Mouse (Mus musculus) heart, embryonic 14.5 days (tissue): ENCODE measurements around the gene Cpt2. TPM values are rescaled to one million over a fixed set of nuclear protein-coding genes. Genes with fewer than 3 reads are reported as not detected.

ENCODE experiments used
- ATAC-seq: fragments of 200-750 bp; cut with Nextera tagmentation; 2 replicates; pipeline ENCODE4 v1.8.0; 2017; ENCODE audit warnings: low read depth, moderate TSS enrichment; ENCODE audit not compliant: insufficient number of reproducible peaks, insufficient read depth, low FRiP score
- H3K27ac ChIP-seq, 2 experiments: fragments of 200-500 bp in 1 of 2; fragments of 300-500 bp in 1 of 2; sonication (generic) in 1 of 2; replicated peaks in 1 of 2; 2 replicates each; pipeline ENCODE4 v1.5.1; 2012 to 2014; ENCODE audit warnings: low read depth in 2 of 2, low read length in 2 of 2, control low read depth in 1 of 2, mild to moderate bottlenecking in 1 of 2, mixed read lengths in 1 of 2; ENCODE audit not compliant: control insufficient read depth in 1 of 2, insufficient read depth in 1 of 2
- H3K27me3 ChIP-seq: fragments of 300-500 bp; sonication (generic); 2 replicates; pipeline ENCODE4 v1.6.1; 2014; ENCODE audit warnings: mild to moderate bottlenecking, low read length, control low read depth; ENCODE audit not compliant: control insufficient read depth, insufficient read depth
- H3K36me3 ChIP-seq: fragments of 300-500 bp; sonication (generic); 2 replicates; pipeline ENCODE4 v1.6.1; 2014; ENCODE audit warnings: mild to moderate bottlenecking, control low read depth, low read length, mixed read lengths; ENCODE audit not compliant: control insufficient read depth, insufficient read depth
- H3K4me1 ChIP-seq, 2 experiments: fragments of 200-500 bp in 1 of 2; fragments of 300-500 bp in 1 of 2; sonication (generic) in 1 of 2; 2 replicates each; pipeline ENCODE4 v1.6.1; 2012 to 2014; ENCODE audit warnings: low read length in 2 of 2, control low read depth in 1 of 2, mixed read lengths in 1 of 2; ENCODE audit not compliant: control insufficient read depth in 2 of 2, insufficient read depth in 2 of 2
- H3K4me2 ChIP-seq: fragments of 300-500 bp; sonication (generic); 2 replicates; pipeline ENCODE4 v1.6.1; 2014; ENCODE audit warnings: mild to moderate bottlenecking, low read length
- H3K4me3 ChIP-seq, 2 experiments: fragments of 200-500 bp in 1 of 2; fragments of 300-500 bp in 1 of 2; sonication (generic) in 1 of 2; 2 replicates each; pipeline ENCODE4 v1.5.1; 2012 to 2014; ENCODE audit warnings: low read length in 2 of 2, mild to moderate bottlenecking in 2 of 2, control low read depth in 1 of 2, low read depth in 1 of 2, moderate library complexity in 1 of 2; ENCODE audit not compliant: control insufficient read depth in 1 of 2, insufficient read depth in 1 of 2
- H3K9ac ChIP-seq: fragments of 300-500 bp; sonication (generic); 2 replicates; pipeline ENCODE4 v1.6.1; 2014; ENCODE audit warnings: mild to moderate bottlenecking, low read length
- H3K9me3 ChIP-seq: fragments of 300-500 bp; sonication (generic); 2 replicates; pipeline ENCODE4 v1.6.1; 2016; ENCODE audit warnings: low read length, control low read depth; ENCODE audit not compliant: control insufficient read depth
- WGBS: fragments of 180-500 bp; shearing (Covaris S2); extraction: QIAGEN DNeasy Blood & Tissue Kit; methylation state at CpG from one replicate; pipeline ENCODE4 v1.1.7; 2014; 5-methylcytosine and 5-hydroxymethylcytosine counted together
- polyA plus RNA-seq: library from polyadenylated mRNA; unstranded; fragments of >200 nt; fragmentation: Nextera tagmentation; extraction: Ambion mirVana; gene quantifications from 2 replicates; pipeline ENCODE4 v1.2.1, GENCODE M21; 2014

The Cpt2 gene
- polyA plus RNA-seq, 1 experiment from 2014 or later: 75.6 TPM

GRCm38 (mm10) chr4:107920336-107920735, 3.1 kb downstream of the Cpt2 start:
- H3K36me3 ChIP-seq: 0 out of 2 replicates have a peak, but pooled peaks cover 5% of the 10 kb centered on the region
- no peaks in the 10 kb centered on the region for H3K9me3 ChIP-seq
- H3K4me1 ChIP-seq: peaks cover 11 to 30% of the 10 kb centered on the region in 2 experiments
- ATAC-seq: no peak
- no peak overlapping the region for H3K4me3 ChIP-seq
- whole genome bisulfite sequencing: 72% methylated on average over 2 of the region's 2 CpGs
- H3K27ac ChIP-seq: no peak overlapping the region
- no peak overlapping the region for H3K4me2 ChIP-seq
- no peak overlapping the region for H3K9ac ChIP-seq
- no peaks in the 10 kb centered on the region for H3K27me3 ChIP-seq

DNA sequence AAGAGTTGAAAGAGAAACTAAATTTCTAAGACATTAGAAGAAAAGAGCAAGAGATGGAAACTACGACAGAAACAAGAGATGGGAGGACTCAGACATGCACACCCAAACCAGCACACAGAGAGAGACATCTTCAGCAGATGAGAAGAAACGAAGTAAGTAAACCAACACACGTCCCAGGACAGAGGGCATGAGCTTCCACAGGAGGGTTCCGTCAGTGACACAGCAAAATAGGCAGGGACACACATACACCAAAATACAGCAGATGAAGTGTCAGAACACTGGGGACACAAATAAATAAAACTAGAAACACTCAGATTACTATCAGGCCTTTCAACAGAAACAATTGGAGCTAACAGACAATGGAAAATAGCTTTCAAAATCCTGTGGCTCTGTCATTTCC, 13.4 kb downstream of the Cpt2 start:
- Histone ChIP-seq H3K9ac (no peak overlapping the region), H3K4me2 (no peak overlapping the region), H3K4me3 (no peak overlapping the region), H3K9me3 (no peaks in the 10 kb centered on the region), H3K4me1 (no peaks in the 10 kb centered on the region), H3K27ac (no peak overlapping the region), H3K36me3 (peaks cover 67% of the 10 kb centered on the region), H3K27me3 (no peaks in the 10 kb centered on the region)
- WGBS: 91% methylated on average over 4 of the region's 4 CpGs
- no peak for ATAC-seq

DNA sequence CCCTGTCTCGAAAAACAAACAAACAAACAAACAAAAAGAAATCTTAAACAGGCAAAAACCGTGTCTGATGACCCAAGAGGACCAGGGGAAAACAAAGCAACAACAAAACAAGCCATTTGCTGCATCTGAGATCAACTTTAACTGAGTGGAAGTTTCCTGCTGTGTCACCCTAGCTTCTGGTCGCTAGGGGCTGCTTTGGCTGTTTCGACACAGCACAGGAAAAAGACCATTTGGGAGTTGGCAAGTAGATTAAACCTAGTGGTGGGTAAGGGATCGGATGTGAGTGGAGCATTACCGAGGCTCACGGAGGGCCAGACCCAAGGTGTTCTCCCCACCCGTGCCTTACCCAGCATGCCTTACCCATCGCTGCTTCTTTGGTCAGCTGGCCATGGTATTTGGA, 16.8 kb downstream of the Cpt2 start:
- Histone ChIP-seq H3K27me3 (no peaks in the 10 kb centered on the region), H3K36me3 (peaks cover 55% of the 10 kb centered on the region), H3K9ac (no peak overlapping the region), H3K4me3 (no peak overlapping the region), H3K27ac (no peak overlapping the region), H3K4me2 (no peak overlapping the region), H3K9me3 (no peaks in the 10 kb centered on the region), H3K4me1 (no peaks in the 10 kb centered on the region)
- ATAC-seq: no peak
- 79% methylated on average over 9 of the region's 9 CpGs for WGBS

GRCm38 (mm10) chr4:107904252-107904651, 19.2 kb downstream of the Cpt2 start:
- no peak overlapping the region for H3K4me3 ChIP-seq
- no peaks in the 10 kb centered on the region for H3K4me1 ChIP-seq
- no peak overlapping the region for H3K9ac ChIP-seq
- WGBS: 77% methylated on average over 10 of the region's 10 CpGs
- H3K9me3 ChIP-seq: no peaks in the 10 kb centered on the region
- H3K4me2 ChIP-seq: no peak overlapping the region
- no peak overlapping the region for H3K27ac ChIP-seq
- H3K27me3 ChIP-seq: no peaks in the 10 kb centered on the region
- H3K36me3 ChIP-seq: peaks cover 46% of the 10 kb centered on the region
- ATAC-seq: no peak

DNA sequence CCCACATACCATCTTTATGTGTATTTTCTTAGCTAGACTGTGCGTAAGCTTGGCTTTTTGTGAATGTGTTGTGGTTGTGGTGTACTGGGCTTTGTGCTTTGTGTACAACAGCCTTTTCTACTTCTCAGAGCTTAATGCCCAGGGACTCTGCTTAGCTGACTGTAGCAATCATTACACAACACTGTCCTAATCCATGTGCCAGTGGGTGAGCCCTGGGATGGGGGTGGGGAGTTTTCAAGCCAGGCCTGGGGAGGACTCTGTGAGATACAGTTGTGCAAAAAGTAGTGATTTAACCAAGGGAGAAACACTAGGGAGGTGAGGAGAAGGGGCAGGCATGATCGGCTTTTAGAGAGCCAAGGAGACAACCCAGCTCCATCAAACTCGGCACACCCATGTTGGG, 23.2 kb downstream of the Cpt2 start:
- ATAC-seq: no peak
- 85% methylated on average over 3 of the region's 3 CpGs for WGBS
- Histone ChIP-seq H3K27ac (no peak overlapping the region), H3K36me3 (peaks cover 65% of the 10 kb centered on the region), H3K27me3 (no peaks in the 10 kb centered on the region), H3K4me1 (no peaks in the 10 kb centered on the region), H3K4me2 (no peak overlapping the region), H3K4me3 (no peak overlapping the region), H3K9ac (no peak overlapping the region), H3K9me3 (no peaks in the 10 kb centered on the region)

- no peak for ATAC-seq
- Histone ChIP-seq H3K4me2 (no peak overlapping the region), H3K9ac (no peak overlapping the region), H3K27me3 (no peaks in the 10 kb centered on the region), H3K4me1 (no peaks in the 10 kb centered on the region), H3K27ac (no peak overlapping the region), H3K9me3 (no peaks in the 10 kb centered on the region), H3K36me3 (peaks cover 70% of the 10 kb centered on the region), H3K4me3 (no peak overlapping the region)
- WGBS: 80% methylated on average over 5 of the region's 5 CpGs
Measured at GRCm38 (mm10) chr4:107899211-107899927, 24.0 kb downstream of the Cpt2 start.

DNA sequence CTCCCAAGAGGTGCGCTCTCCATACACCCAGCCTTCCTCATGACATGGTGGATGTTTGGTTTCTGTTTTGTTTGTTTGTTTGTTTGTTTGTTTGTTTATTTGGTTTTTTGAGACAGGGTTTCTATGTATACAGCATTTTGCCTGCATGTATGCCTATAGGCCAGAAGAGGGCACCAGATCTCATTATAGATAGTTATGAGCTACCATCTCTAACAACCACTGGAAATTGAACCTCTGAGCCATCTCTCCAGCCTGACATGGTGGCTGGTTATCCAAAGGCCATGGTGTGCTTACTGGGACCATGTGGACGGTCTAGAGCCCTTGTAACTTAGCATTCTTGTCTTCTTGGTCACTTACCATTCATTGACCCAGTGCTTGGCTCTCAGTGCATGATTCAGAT, 30.7 kb downstream of the Cpt2 start:
- ATAC-seq: no peak
- Histone ChIP-seq H3K9ac (no peak overlapping the region), H3K27ac (no peak overlapping the region), H3K9me3 (no peaks in the 10 kb centered on the region), H3K4me2 (no peak overlapping the region), H3K27me3 (no peaks in the 10 kb centered on the region), H3K4me1 (peaks cover 0 to 12% of the 10 kb centered on the region in 2 experiments; a peak in 1 of 4 replicates), H3K4me3 (no peak overlapping the region), H3K36me3 (peaks cover 63% of the 10 kb centered on the region)
- WGBS: 79% methylated on average over 2 of the region's 2 CpGs
